ENCODE assay signal across 20 mouse cellular contexts in genomic region chr2:152250511-152250910, GRCm38 (mm10).
"Had no signal": no experiment of that assay in that cellular context is flagged by ENCODE, and none has a peak within 500 bp of the region (broad histone marks: within the 10 kb centered on the region; RNA-seq: fewer than 3 reads in every experiment).

No protein-coding gene starts in this region.

- DNase-seq: lung, adult 18-20 months; lung, embryonic 14.5 days; lung, postnatal 10 days; lung, postnatal 4 days; midbrain, embryonic 14.5 days; retina, postnatal 1 day; right cerebral cortex, adult 18-20 months; right cerebral cortex, postnatal 25 days; right cerebral cortex, postnatal 4 days; thymus, adult 2 months; thymus, postnatal 25 days; thymus, postnatal 4 days had no signal

- H3K4me2 ChIP-seq: lung, embryonic 14.5 days; midbrain, embryonic 12.5 days; neural tube, embryonic 13.5 days; neural tube, embryonic 15.5 days; stomach, embryonic 15.5 days had no signal

- H3K4me3 ChIP-seq: midbrain, embryonic 10.5 days; midbrain, embryonic 12.5 days; myocyte; neural tube, embryonic 13.5 days; neural tube, embryonic 15.5 days; stomach, embryonic 15.5 days had no signal

- H3K4me1 ChIP-seq: midbrain, embryonic 10.5 days; midbrain, embryonic 12.5 days; neural tube, embryonic 13.5 days; neural tube, embryonic 15.5 days; stomach, embryonic 15.5 days had no signal

- H3K9ac ChIP-seq: lung, embryonic 14.5 days; midbrain, embryonic 12.5 days; neural tube, embryonic 13.5 days; neural tube, embryonic 15.5 days; stomach, embryonic 15.5 days had no signal

- H3K9me3 ChIP-seq: midbrain, embryonic 10.5 days; midbrain, embryonic 12.5 days; neural tube, embryonic 13.5 days; neural tube, embryonic 15.5 days; stomach, embryonic 15.5 days had no signal

- H3K27me3 ChIP-seq: midbrain, embryonic 12.5 days; neural tube, embryonic 13.5 days; neural tube, embryonic 15.5 days; stomach, embryonic 15.5 days had no signal

- H3K27ac ChIP-seq: midbrain, embryonic 10.5 days; midbrain, embryonic 12.5 days; neural tube, embryonic 13.5 days; neural tube, embryonic 15.5 days; stomach, embryonic 15.5 days; stomach, postnatal 0 days had no signal

- ATAC-seq: midbrain, embryonic 16.5 days had no signal
